Mouse (Mus musculus): ENCODE data around the gene Fam49a. TPM values are rescaled to one million over a fixed set of nuclear protein-coding genes. Genes with fewer than 3 reads are reported as not detected.
"Not testable (repeated sequence)": the region's sequence is repeated elsewhere in the genome, so short reads cannot be mapped to it uniquely, and the experiment has no call there.

Gene Fam49a
- polyA plus RNA-seq, 1 experiment from 2014 or later, result 8.8 TPM

DNA sequence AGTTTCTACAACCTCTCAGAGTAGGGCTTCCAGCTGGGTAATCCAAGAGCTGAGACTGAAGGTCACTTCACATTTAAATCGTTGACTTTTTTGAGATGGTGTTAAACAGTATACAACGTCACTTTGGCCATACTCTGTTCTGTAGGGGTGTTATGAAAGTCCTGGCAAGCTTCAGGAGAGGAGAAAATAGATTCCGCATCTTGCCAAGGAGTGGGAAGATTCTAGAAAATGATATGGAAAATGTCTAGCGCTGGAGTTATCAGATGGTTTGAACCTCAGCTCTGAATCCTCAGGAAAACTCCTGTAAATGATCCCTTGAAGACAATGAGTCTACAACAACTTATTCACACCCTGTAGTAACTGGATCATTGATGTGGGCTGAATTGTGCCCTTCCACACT is 29.8 kb upstream of the Fam49a start:
- no peak overlapping the region for H3K9ac ChIP-seq (replicated peaks; ENCODE audit: low read length)
- no peak for ATAC-seq (ENCODE audit: low FRiP score, low TSS enrichment)
- no peaks in the 10 kb centered on the region for H3K27me3 ChIP-seq (ENCODE audit: insufficient read depth, low read length)
- H3K36me3 ChIP-seq (ENCODE audit: insufficient read depth, low read length), result no peaks in the 10 kb centered on the region
- 87% methylated on average over 4 of the region's 4 CpGs for WGBS
- H3K4me3 ChIP-seq (ENCODE audit: low read length), result no peak overlapping the region
- no peaks in the 10 kb centered on the region for H3K4me1 ChIP-seq (ENCODE audit: insufficient read depth, low read length)
- H3K27ac ChIP-seq (ENCODE audit: low read length), result no peak overlapping the region
- H3K9me3 ChIP-seq (ENCODE audit: low read length), result no peaks in the 10 kb centered on the region
- no peak overlapping the region for H3K4me2 ChIP-seq (replicated peaks; ENCODE audit: low read depth, low read length)

DNA sequence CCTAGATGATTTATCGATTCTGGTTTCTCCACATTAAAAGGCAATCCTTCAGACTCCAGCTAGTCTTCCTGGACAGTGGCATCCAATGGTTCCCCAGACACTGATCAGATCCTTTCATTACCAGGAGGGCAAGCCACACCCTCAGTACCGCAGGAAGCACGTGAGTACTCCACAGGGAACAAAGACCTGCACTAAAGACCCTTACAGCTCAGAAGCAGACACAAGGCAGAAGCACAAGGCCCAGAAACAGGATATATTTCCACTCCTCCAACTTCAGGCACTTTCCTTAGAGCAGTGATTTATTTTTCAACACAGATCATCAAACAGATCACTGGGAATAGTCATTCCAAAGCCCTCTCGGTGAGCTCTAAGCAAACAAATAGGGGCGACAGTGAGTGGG is 25.0 kb upstream of the Fam49a start:
- no peak overlapping the region for H3K4me2 ChIP-seq (replicated peaks; ENCODE audit: low read depth, low read length)
- no peak; the same call in 1 of the 2 replicates for ATAC-seq (ENCODE audit: low FRiP score, low TSS enrichment)
- H3K9ac ChIP-seq (replicated peaks; ENCODE audit: low read length), result no peak overlapping the region
- no peak overlapping the region for H3K27ac ChIP-seq (ENCODE audit: low read length)
- H3K4me1 ChIP-seq (ENCODE audit: insufficient read depth, low read length), result no peaks in the 10 kb centered on the region
- 24% methylated on average over 5 of the region's 5 CpGs for WGBS
- no peak overlapping the region for H3K4me3 ChIP-seq (ENCODE audit: low read length)
- H3K9me3 ChIP-seq (ENCODE audit: low read length), result no peaks in the 10 kb centered on the region
- no peaks in the 10 kb centered on the region for H3K27me3 ChIP-seq (ENCODE audit: insufficient read depth, low read length)
- no peaks in the 10 kb centered on the region for H3K36me3 ChIP-seq (ENCODE audit: insufficient read depth, low read length)

DNA sequence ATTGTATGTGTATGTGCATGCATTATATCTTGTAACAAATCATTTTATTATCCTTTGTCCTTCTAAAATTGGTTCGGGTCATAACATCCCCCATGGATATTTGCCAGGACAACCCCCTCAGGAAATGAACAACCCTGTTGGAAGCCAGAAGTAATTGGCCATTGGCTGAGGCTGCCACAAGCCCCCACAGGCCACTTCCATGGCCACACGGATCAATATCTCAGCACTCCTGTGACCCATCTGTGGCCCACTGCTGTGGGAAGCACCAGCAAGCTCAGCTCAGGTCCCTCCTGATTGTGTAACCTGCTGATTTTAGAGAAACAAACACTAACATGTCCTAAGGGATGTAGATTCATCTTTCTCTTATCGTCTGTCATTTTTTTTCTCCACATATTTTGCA is 22.4 kb upstream of the Fam49a start:
- no peak for ATAC-seq (ENCODE audit: low FRiP score, low TSS enrichment)
- H3K4me3 ChIP-seq (ENCODE audit: low read length), result no peak overlapping the region
- H3K27me3 ChIP-seq (ENCODE audit: insufficient read depth, low read length), result no peaks in the 10 kb centered on the region
- H3K36me3 ChIP-seq (ENCODE audit: insufficient read depth, low read length), result no peaks in the 10 kb centered on the region
- no peaks in the 10 kb centered on the region for H3K9me3 ChIP-seq (ENCODE audit: low read length)
- H3K27ac ChIP-seq (ENCODE audit: low read length), result no peak overlapping the region
- H3K4me1 ChIP-seq (ENCODE audit: insufficient read depth, low read length), result no peaks in the 10 kb centered on the region
- H3K9ac ChIP-seq (replicated peaks; ENCODE audit: low read length), result no peak overlapping the region
- WGBS, result 60% methylated on average over 3 of the region's 3 CpGs
- H3K4me2 ChIP-seq (replicated peaks; ENCODE audit: low read depth, low read length), result no peak overlapping the region

DNA sequence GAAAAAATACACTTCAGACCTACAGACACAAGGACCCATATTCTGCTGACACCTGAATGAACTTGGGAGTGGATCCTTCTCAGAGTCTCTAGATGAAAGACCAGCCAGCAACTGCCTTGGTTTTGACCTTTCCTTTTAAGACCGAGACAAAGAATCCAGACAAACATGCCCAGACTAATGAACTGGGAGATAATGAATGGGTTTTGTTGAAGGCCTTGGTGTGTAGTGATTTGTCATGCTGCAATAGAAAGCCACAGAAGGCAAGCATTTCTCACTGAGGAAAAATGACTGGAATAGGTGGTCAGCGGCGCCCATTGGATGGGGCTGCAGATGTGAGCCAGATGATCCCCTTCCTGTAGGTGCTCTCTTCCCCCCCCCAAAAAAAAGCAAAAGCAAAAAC is 18.8 kb upstream of the Fam49a start:
- Histone ChIP-seq H3K36me3 (ENCODE audit: insufficient read depth, low read length) (no peaks in the 10 kb centered on the region), H3K4me2 (replicated peaks; ENCODE audit: low read depth, low read length) (no peak overlapping the region), H3K27ac (ENCODE audit: low read length) (no peak overlapping the region), H3K4me3 (ENCODE audit: low read length) (no peak overlapping the region), H3K9me3 (ENCODE audit: low read length) (no peaks in the 10 kb centered on the region), H3K9ac (replicated peaks; ENCODE audit: low read length) (no peak overlapping the region), H3K4me1 (ENCODE audit: insufficient read depth, low read length) (no peaks in the 10 kb centered on the region), H3K27me3 (ENCODE audit: insufficient read depth, low read length) (no peaks in the 10 kb centered on the region)
- WGBS, result 63% methylated on average over 3 of the region's 3 CpGs
- no peak for ATAC-seq (ENCODE audit: low FRiP score, low TSS enrichment)

DNA sequence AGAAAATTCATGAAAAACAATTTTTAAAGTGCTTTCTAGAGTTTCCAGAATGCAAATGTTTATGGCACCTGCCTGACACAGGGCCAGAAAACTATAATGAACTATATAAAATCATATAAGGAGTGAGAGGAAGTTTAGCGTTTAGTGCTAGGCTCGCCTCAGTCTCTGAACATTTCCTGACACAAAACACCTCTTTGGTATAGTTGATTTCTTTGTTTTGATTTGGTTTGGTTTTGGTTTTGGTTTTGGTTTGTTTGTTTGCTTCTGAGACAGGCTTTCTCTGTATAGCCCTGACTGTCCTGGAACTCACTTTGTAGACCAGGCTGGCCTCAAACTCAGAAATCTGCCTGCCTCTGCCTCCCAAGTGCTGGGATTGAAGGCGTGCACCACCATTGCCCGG is 14.9 kb upstream of the Fam49a start:
- 90% methylated on average over 4 of the region's 4 CpGs for WGBS

DNA sequence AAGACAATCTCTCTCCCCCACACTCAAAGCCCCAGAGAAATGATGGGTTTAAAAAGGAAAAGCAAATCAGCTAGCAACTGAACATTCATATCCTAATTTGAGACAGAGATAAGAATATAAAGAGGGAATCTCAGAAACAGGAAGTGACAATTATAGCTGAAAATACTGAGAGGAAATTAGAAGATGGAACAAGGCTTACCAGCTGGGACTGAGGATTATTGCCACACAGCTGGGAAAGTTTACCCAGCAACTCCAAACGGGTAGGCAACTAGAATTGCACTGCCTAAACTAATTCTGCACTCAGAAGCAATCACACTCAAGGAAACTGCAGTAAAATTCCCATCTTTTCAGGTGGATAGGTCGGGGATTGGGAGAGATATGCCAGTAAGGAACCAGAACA is 12.4 kb upstream of the Fam49a start:
- WGBS, result 51% methylated on average over 2 of the region's 2 CpGs
- H3K36me3 ChIP-seq (ENCODE audit: insufficient read depth, low read length), result no peaks in the 10 kb centered on the region
- no peak overlapping the region for H3K9ac ChIP-seq (replicated peaks; ENCODE audit: low read length)
- H3K4me1 ChIP-seq (ENCODE audit: insufficient read depth, low read length), result 0 out of 2 replicates have a peak, but pooled peaks cover 3% of the 10 kb centered on the region
- H3K27ac ChIP-seq (ENCODE audit: low read length), result no peak overlapping the region
- no peak overlapping the region for H3K4me2 ChIP-seq (replicated peaks; ENCODE audit: low read depth, low read length)
- H3K27me3 ChIP-seq (ENCODE audit: insufficient read depth, low read length), result no peaks in the 10 kb centered on the region
- no peak overlapping the region for H3K4me3 ChIP-seq (ENCODE audit: low read length)
- no peak for ATAC-seq (ENCODE audit: low FRiP score, low TSS enrichment)
- no peaks in the 10 kb centered on the region; the same call in 1 of the 2 replicates for H3K9me3 ChIP-seq (ENCODE audit: low read length)

More for the DNA sequence above, 14.9 kb upstream of the Fam49a start:
- H3K4me2 ChIP-seq (replicated peaks; ENCODE audit: low read depth, low read length); ATAC-seq (ENCODE audit: low FRiP score, low TSS enrichment); H3K4me3 ChIP-seq (ENCODE audit: low read length); H3K27me3 ChIP-seq (ENCODE audit: insufficient read depth, low read length); H3K9me3 ChIP-seq (ENCODE audit: low read length); H3K36me3 ChIP-seq (ENCODE audit: insufficient read depth, low read length); H3K4me1 ChIP-seq (ENCODE audit: insufficient read depth, low read length); H3K27ac ChIP-seq (ENCODE audit: low read length); H3K9ac ChIP-seq (replicated peaks; ENCODE audit: low read length): not testable (repeated sequence)

DNA sequence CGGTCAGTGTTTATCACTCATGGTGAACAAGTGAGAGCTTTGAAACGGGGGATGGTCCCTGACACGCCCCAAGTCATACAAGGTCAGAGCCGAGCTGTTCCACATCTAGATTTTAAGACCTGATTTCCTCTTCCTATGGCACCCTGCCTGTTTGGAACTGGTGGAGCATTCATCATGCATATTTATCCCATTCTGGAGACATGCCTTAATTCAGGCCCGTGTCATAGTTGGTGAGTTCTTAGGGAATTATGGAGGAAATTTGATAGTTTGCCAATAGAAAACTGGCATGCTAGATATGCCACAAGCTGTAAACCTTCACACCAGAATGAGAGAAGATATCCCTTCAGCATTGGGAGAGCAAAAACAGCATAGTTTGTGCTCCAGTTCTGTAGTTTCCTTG is 8.4 kb upstream of the Fam49a start:
- 31% methylated on average over 5 of the region's 5 CpGs for WGBS
- Histone ChIP-seq H3K9ac (replicated peaks; ENCODE audit: low read length) (no peak overlapping the region), H3K27ac (ENCODE audit: low read length) (no peak overlapping the region), H3K27me3 (ENCODE audit: insufficient read depth, low read length) (no peaks in the 10 kb centered on the region), H3K36me3 (ENCODE audit: insufficient read depth, low read length) (no peaks in the 10 kb centered on the region), H3K9me3 (ENCODE audit: low read length) (no peaks in the 10 kb centered on the region; the same call in 1 of the 2 replicates), H3K4me3 (ENCODE audit: low read length) (no peak overlapping the region), H3K4me1 (ENCODE audit: insufficient read depth, low read length) (0 out of 2 replicates have a peak, but pooled peaks cover 3% of the 10 kb centered on the region), H3K4me2 (replicated peaks; ENCODE audit: low read depth, low read length) (no peak overlapping the region)
- no peak for ATAC-seq (ENCODE audit: low FRiP score, low TSS enrichment)

DNA sequence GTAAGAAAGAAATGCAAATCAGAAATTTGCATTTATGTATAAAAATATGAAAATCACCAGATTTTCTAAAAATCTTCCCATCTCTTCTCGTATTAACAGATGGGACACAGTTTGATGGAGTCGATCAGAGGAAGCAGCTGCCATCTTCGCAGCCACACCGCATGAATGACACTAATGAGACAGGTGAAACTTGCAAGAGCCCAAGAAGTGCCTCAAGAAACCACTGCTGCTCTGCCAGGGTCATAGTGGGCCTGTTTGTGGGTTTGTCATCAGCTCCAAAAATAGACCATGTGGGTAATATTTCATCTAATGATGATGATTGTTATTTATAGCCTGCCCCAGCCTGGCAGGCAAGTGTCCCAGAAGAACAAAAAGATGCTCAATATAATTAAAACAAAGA is 7.8 kb upstream of the Fam49a start:
- H3K27ac ChIP-seq (ENCODE audit: low read length), result no peak overlapping the region
- H3K36me3 ChIP-seq (ENCODE audit: insufficient read depth, low read length), result no peaks in the 10 kb centered on the region
- 87% methylated on average over 4 of the region's 4 CpGs for WGBS
- no peaks in the 10 kb centered on the region for H3K27me3 ChIP-seq (ENCODE audit: insufficient read depth, low read length)
- no peak overlapping the region for H3K4me2 ChIP-seq (replicated peaks; ENCODE audit: low read depth, low read length)
- H3K9me3 ChIP-seq (ENCODE audit: low read length), result no peaks in the 10 kb centered on the region; the same call in 1 of the 2 replicates
- no peak for ATAC-seq (ENCODE audit: low FRiP score, low TSS enrichment)
- H3K9ac ChIP-seq (replicated peaks; ENCODE audit: low read length), result no peak overlapping the region
- no peak overlapping the region for H3K4me3 ChIP-seq (ENCODE audit: low read length)
- H3K4me1 ChIP-seq (ENCODE audit: insufficient read depth, low read length), result 0 out of 2 replicates have a peak, but pooled peaks cover 3% of the 10 kb centered on the region

DNA sequence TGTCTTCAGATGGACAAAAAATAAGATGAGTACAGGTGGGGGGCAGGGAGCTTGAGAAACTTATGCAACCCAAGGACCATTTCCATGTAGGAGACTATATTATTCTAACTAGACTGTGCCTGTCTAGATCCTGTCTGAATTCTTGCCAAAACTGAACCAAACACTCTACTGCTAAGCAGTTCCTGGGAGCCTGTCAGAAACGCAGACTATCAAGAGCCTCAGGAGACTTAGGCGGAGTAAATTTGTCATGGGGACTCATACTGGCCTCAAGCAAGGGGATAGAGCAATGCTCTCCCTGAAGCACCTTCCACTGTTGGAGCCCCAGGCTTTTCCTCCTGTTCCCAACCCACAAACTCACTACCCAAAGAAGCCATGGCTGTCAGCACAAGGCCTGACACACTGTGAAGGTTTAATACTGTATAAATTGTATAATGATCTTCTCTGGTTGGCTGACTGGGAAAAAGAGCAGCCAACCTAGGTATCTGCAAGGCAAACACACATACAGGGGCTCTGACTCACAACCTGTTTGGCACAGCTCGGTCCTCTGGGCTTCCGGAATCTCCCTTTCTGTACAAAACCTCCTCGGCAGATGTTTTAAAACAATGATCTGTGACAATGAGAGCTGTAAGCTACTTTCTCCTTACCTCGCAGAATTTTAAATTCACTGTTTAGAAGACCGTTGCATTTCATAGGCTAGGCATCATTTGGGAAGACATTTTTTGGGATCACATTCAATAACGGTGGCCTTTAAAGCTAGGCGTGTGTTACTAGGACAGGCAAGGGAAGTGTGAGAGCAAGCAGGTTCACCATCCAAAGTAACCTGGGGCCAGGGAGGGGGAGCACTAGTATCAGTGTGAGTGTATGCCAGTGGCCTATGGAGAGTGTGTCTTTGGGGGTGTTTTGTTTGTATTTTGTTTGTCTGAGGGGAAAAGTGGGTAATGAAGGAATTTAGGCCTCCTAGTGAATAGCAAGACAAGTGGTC is 669 bp upstream of the Fam49a start:
- Histone ChIP-seq H3K9me3 (ENCODE audit: low read length) (no peaks in the 10 kb centered on the region), H3K4me1 (ENCODE audit: insufficient read depth, low read length) (peaks cover 15% of the 10 kb centered on the region), H3K4me2 (replicated peaks; ENCODE audit: low read depth, low read length) (peak overlapping the region; percentile 76), H3K27ac (ENCODE audit: low read length) (no peak overlapping the region), H3K4me3 (ENCODE audit: low read length) (peak overlapping the region; percentile 62; the same call in 1 of the 2 replicates), H3K27me3 (ENCODE audit: insufficient read depth, low read length) (no peaks in the 10 kb centered on the region), H3K36me3 (ENCODE audit: insufficient read depth, low read length) (no peaks in the 10 kb centered on the region), H3K9ac (replicated peaks; ENCODE audit: low read length) (no peak overlapping the region)
- 73% methylated on average over 9 of the region's 9 CpGs for WGBS
- ATAC-seq (ENCODE audit: low FRiP score, low TSS enrichment), result peak; percentile 29; the same call in 1 of the 2 replicates

DNA sequence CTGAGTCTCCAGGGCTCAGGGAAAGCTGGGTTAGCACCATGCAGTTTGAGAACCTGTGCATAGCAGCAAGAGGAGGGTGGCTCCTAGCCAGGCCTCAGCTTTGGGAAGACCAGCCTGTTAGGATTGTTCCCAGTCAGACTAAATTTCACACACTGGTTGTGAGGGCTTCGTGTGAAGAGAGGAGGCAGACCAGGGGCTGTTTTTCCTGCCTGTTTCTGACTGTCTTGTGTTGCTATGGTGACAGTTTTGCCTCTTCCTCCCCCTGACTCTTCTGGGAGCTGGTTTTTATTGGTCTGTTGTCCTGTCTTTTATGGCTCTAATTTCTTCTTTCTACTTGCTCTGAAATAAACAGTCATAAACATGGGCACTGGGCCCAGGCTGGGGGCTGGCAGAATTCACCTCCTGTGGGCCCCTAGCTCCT is 1.4 kb downstream of the Fam49a start:
- Histone ChIP-seq H3K9ac (replicated peaks; ENCODE audit: low read length) (no peak overlapping the region), H3K36me3 (ENCODE audit: insufficient read depth, low read length) (no peaks in the 10 kb centered on the region), H3K9me3 (ENCODE audit: low read length) (no peaks in the 10 kb centered on the region), H3K4me2 (replicated peaks; ENCODE audit: low read depth, low read length) (peak overlapping the region; percentile 76), H3K4me1 (ENCODE audit: insufficient read depth, low read length) (peaks cover 15% of the 10 kb centered on the region), H3K27ac (ENCODE audit: low read length) (no peak overlapping the region), H3K27me3 (ENCODE audit: insufficient read depth, low read length) (no peaks in the 10 kb centered on the region), H3K4me3 (ENCODE audit: low read length) (peak overlapping the region; percentile 62; the same call in 1 of the 2 replicates)
- 31% methylated on average over 1 of the region's 1 CpGs for WGBS
- ATAC-seq (ENCODE audit: low FRiP score, low TSS enrichment), result no peak
